Mouse (Mus musculus): ENCODE measurements around the gene Olfr126. TPM values are rescaled to one million over a fixed set of nuclear protein-coding genes. Genes with fewer than 3 reads are reported as not detected.

Olfr126 gene
- total RNA-seq (2023; ENCODE audit: inconsistent age): not detected in 4 replicates

GRCm38 (mm10) chr17:37847183-37847582 lies at the start of gene Olfr126:
TSS of gene Olfr126 (plus strand) at chr17:37847483.

GRCm38 (mm10) chr17:37799588-37799987 lies 47.7 kb upstream of the Olfr126 start, which contains the start of gene Olfr124:
TSS of gene Olfr124 (plus strand) at chr17:37799888.

DNA sequence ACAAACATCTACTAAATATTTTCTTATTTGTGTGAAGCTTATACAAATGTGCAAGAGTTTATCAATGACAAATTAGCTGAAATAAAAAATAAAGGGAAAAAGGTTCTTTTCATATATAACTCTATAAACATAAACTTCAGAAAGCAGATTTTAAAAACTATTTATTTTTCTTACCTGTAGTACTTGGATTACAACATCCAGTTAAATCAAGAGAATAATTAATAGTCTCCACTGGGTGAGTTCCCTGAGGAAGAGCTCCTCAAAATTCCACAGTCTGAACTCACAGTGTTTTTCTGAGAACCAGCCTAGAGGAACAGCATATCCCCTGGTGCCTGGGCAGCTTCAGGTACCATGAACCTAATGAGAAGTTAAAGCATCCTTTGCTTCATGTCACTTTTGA lies 14.6 kb upstream of the Olfr126 start, which contains the start of gene Olfr125:
Gene Olfr125 (plus strand): TSS at position 301 of the 400 bp plus-strand sequence.

GRCm38 (mm10) chr17:37900137-37900536 lies 52.9 kb downstream of the Olfr126 start, which contains the start of gene Olfr127:
TSS of gene Olfr127 (plus strand) at chr17:37900437.

Other genes starting within 250 kb of the Olfr126 start
- gene Olfr115, start 220.4 kb upstream of the Olfr126 start, total RNA-seq (2023; ENCODE audit: inconsistent age): not detected in 4 replicates
- gene Olfr116, start 220.3 kb upstream of the Olfr126 start, total RNA-seq (2023; ENCODE audit: inconsistent age): not detected in 4 replicates
- gene Olfr117, start 183.7 kb upstream of the Olfr126 start, total RNA-seq (2023; ENCODE audit: inconsistent age): not detected in 4 replicates
- gene Olfr118, start 180.5 kb upstream of the Olfr126 start, total RNA-seq (2023; ENCODE audit: inconsistent age): not detected in 4 replicates
- not detected in 4 replicates for gene Olfr119, start 150.9 kb upstream of the Olfr126 start, total RNA-seq (2023; ENCODE audit: inconsistent age)
- gene Olfr120, start 125.7 kb upstream of the Olfr126 start, total RNA-seq (2023; ENCODE audit: inconsistent age): not detected in 4 replicates
- not detected in 4 replicates for gene Olfr121, start 98.6 kb upstream of the Olfr126 start, total RNA-seq (2023; ENCODE audit: inconsistent age)
- not detected in 4 replicates for gene Olfr122, start 78.9 kb upstream of the Olfr126 start, total RNA-seq (2023; ENCODE audit: inconsistent age)
- gene Olfr123, start 54.0 kb upstream of the Olfr126 start, total RNA-seq (2023; ENCODE audit: inconsistent age): not detected in 4 replicates
- gene Olfr124, start 47.6 kb upstream of the Olfr126 start, total RNA-seq (2023; ENCODE audit: inconsistent age): not detected in 4 replicates
- not detected in 4 replicates for gene Olfr125, start 14.5 kb upstream of the Olfr126 start, total RNA-seq (2023; ENCODE audit: inconsistent age)
- not detected in 4 replicates for gene Olfr127, start 53.0 kb downstream of the Olfr126 start, total RNA-seq (2023; ENCODE audit: inconsistent age)
- not detected in 4 replicates for gene Olfr128, start 73.1 kb downstream of the Olfr126 start, total RNA-seq (2023; ENCODE audit: inconsistent age)
- not detected in 4 replicates for gene Olfr761, start 105.6 kb downstream of the Olfr126 start, total RNA-seq (2023; ENCODE audit: inconsistent age)
- not detected in 4 replicates for gene Olfr129, start 212.6 kb downstream of the Olfr126 start, total RNA-seq (2023; ENCODE audit: inconsistent age)
- not detected in 4 replicates for gene Olfr130, start 216.4 kb downstream of the Olfr126 start, total RNA-seq (2023; ENCODE audit: inconsistent age)
- not detected in 4 replicates for gene Olfr131, start 241.2 kb downstream of the Olfr126 start, total RNA-seq (2023; ENCODE audit: inconsistent age)